Mouse (Mus musculus): Measurements from ENCODE around the gene Unkl. TPM values are rescaled to one million over a fixed set of nuclear protein-coding genes. Genes with fewer than 3 reads are reported as not detected.

The Unkl gene
- 11.2 TPM for polyA plus RNA-seq (2014; fragmentation: Illumina TruSeq; extraction: RNeasy Lipid Tissue Mini Kit (QIAGEN cat#74804); ENCODE audit: insufficient read depth, low read depth, low replicate concordance)

GRCm38 (mm10) chr17:25188150-25189031 lies at the start of gene Unkl:
Gene Unkl (plus strand): TSS chr17:25188397.

GRCm38 (mm10) chr17:25162161-25162560 lies 26.0 kb upstream of the Unkl start, which contains the start of gene Ccdc154:
Gene Ccdc154 (plus strand): TSS chr17:25162461.

GRCm38 (mm10) chr17:25175411-25175810 lies 12.8 kb upstream of the Unkl start, which contains the start of gene Gm38655:
Gene Gm38655 (minus strand): TSS chr17:25175471.

GRCm38 (mm10) chr17:25184129-25184691 lies 4.0 kb upstream of the Unkl start, which contains the start of gene BC003965:
Gene BC003965 (plus strand): TSS chr17:25184554.

GRCm38 (mm10) chr17:25239695-25240636 lies 51.8 kb downstream of the Unkl start, which contains the start of the genes Gnptg and Tsr3:
Gene Gnptg (minus strand): TSS chr17:25240124.
Gene Tsr3 (plus strand): TSS chr17:25240170.

GRCm38 (mm10) chr17:25256140-25256754 lies 68.0 kb downstream of the Unkl start, which contains the start of gene Baiap3:
Gene Baiap3 (minus strand): TSS chr17:25256364.

GRCm38 (mm10) chr17:25274571-25275346 lies 86.6 kb downstream of the Unkl start, which contains the start of gene Ube2i:
Gene Ube2i (minus strand): TSS chr17:25274622.

Other genes with a start within 250 kb of the Unkl start
- 12.6 TPM for gene Jpt2, start 227.7 kb upstream of the Unkl start, polyA plus RNA-seq (2014; fragmentation: Illumina TruSeq; extraction: RNeasy Lipid Tissue Mini Kit (QIAGEN cat#74804); ENCODE audit: insufficient read depth, low read depth, low replicate concordance)
- gene Cramp1l, start 172.6 kb upstream of the Unkl start, polyA plus RNA-seq (2014; fragmentation: Illumina TruSeq; extraction: RNeasy Lipid Tissue Mini Kit (QIAGEN cat#74804); ENCODE audit: insufficient read depth, low read depth, low replicate concordance): 3.6 TPM
- gene Ift140, start 172.3 kb upstream of the Unkl start, polyA plus RNA-seq (2014; fragmentation: Illumina TruSeq; extraction: RNeasy Lipid Tissue Mini Kit (QIAGEN cat#74804); ENCODE audit: insufficient read depth, low read depth, low replicate concordance): 6.4 TPM
- 141 TPM for gene Tmem204, start 104.8 kb upstream of the Unkl start, polyA plus RNA-seq (2014; fragmentation: Illumina TruSeq; extraction: RNeasy Lipid Tissue Mini Kit (QIAGEN cat#74804); ENCODE audit: insufficient read depth, low read depth, low replicate concordance)
- 11.7 TPM for gene Telo2, start 72.4 kb upstream of the Unkl start, polyA plus RNA-seq (2014; fragmentation: Illumina TruSeq; extraction: RNeasy Lipid Tissue Mini Kit (QIAGEN cat#74804); ENCODE audit: insufficient read depth, low read depth, low replicate concordance)
- not detected for gene Ptx4, start 67.6 kb upstream of the Unkl start, polyA plus RNA-seq (2014; fragmentation: Illumina TruSeq; extraction: RNeasy Lipid Tissue Mini Kit (QIAGEN cat#74804); ENCODE audit: insufficient read depth, low read depth, low replicate concordance)
- 13.7 TPM for gene Clcn7, start 55.0 kb upstream of the Unkl start, polyA plus RNA-seq (2014; fragmentation: Illumina TruSeq; extraction: RNeasy Lipid Tissue Mini Kit (QIAGEN cat#74804); ENCODE audit: insufficient read depth, low read depth, low replicate concordance)
- gene Ccdc154, start 25.9 kb upstream of the Unkl start, polyA plus RNA-seq (2014; fragmentation: Illumina TruSeq; extraction: RNeasy Lipid Tissue Mini Kit (QIAGEN cat#74804); ENCODE audit: insufficient read depth, low read depth, low replicate concordance): not detected
- 3.1 TPM for gene Gm38655, start 12.9 kb upstream of the Unkl start, polyA plus RNA-seq (2014; fragmentation: Illumina TruSeq; extraction: RNeasy Lipid Tissue Mini Kit (QIAGEN cat#74804); ENCODE audit: insufficient read depth, low read depth, low replicate concordance)
- 13.3 TPM for gene BC003965, start 3.8 kb upstream of the Unkl start, polyA plus RNA-seq (2014; fragmentation: Illumina TruSeq; extraction: RNeasy Lipid Tissue Mini Kit (QIAGEN cat#74804); ENCODE audit: insufficient read depth, low read depth, low replicate concordance)
- gene Gnptg, start 51.7 kb downstream of the Unkl start, polyA plus RNA-seq (2014; fragmentation: Illumina TruSeq; extraction: RNeasy Lipid Tissue Mini Kit (QIAGEN cat#74804); ENCODE audit: insufficient read depth, low read depth, low replicate concordance): 49.7 TPM
- gene Tsr3, start 51.8 kb downstream of the Unkl start, polyA plus RNA-seq (2014; fragmentation: Illumina TruSeq; extraction: RNeasy Lipid Tissue Mini Kit (QIAGEN cat#74804); ENCODE audit: insufficient read depth, low read depth, low replicate concordance): 13.7 TPM
- 6.2 TPM for gene Baiap3, start 68.0 kb downstream of the Unkl start, polyA plus RNA-seq (2014; fragmentation: Illumina TruSeq; extraction: RNeasy Lipid Tissue Mini Kit (QIAGEN cat#74804); ENCODE audit: insufficient read depth, low read depth, low replicate concordance)
- 148 TPM for gene Ube2i, start 86.2 kb downstream of the Unkl start, polyA plus RNA-seq (2014; fragmentation: Illumina TruSeq; extraction: RNeasy Lipid Tissue Mini Kit (QIAGEN cat#74804); ENCODE audit: insufficient read depth, low read depth, low replicate concordance)
- gene Prss34, start 110.0 kb downstream of the Unkl start, polyA plus RNA-seq (2014; fragmentation: Illumina TruSeq; extraction: RNeasy Lipid Tissue Mini Kit (QIAGEN cat#74804); ENCODE audit: insufficient read depth, low read depth, low replicate concordance): not detected
- not detected for gene Prss28, start 120.2 kb downstream of the Unkl start, polyA plus RNA-seq (2014; fragmentation: Illumina TruSeq; extraction: RNeasy Lipid Tissue Mini Kit (QIAGEN cat#74804); ENCODE audit: insufficient read depth, low read depth, low replicate concordance)
- not detected for gene Prss29, start 130.3 kb downstream of the Unkl start, polyA plus RNA-seq (2014; fragmentation: Illumina TruSeq; extraction: RNeasy Lipid Tissue Mini Kit (QIAGEN cat#74804); ENCODE audit: insufficient read depth, low read depth, low replicate concordance)
- not detected for gene Tpsab1, start 157.2 kb downstream of the Unkl start, polyA plus RNA-seq (2014; fragmentation: Illumina TruSeq; extraction: RNeasy Lipid Tissue Mini Kit (QIAGEN cat#74804); ENCODE audit: insufficient read depth, low read depth, low replicate concordance)
- gene Tpsb2, start 177.9 kb downstream of the Unkl start, polyA plus RNA-seq (2014; fragmentation: Illumina TruSeq; extraction: RNeasy Lipid Tissue Mini Kit (QIAGEN cat#74804); ENCODE audit: insufficient read depth, low read depth, low replicate concordance): 2.1 TPM
- not detected for gene Tpsg1, start 180.9 kb downstream of the Unkl start, polyA plus RNA-seq (2014; fragmentation: Illumina TruSeq; extraction: RNeasy Lipid Tissue Mini Kit (QIAGEN cat#74804); ENCODE audit: insufficient read depth, low read depth, low replicate concordance)
- gene Cacna1h, start 245.4 kb downstream of the Unkl start, polyA plus RNA-seq (2014; fragmentation: Illumina TruSeq; extraction: RNeasy Lipid Tissue Mini Kit (QIAGEN cat#74804); ENCODE audit: insufficient read depth, low read depth, low replicate concordance): 0.41 TPM